Mouse (Mus musculus) adrenal gland, adult 2 months (tissue): Measurements from ENCODE around the gene Krt42. TPM values are rescaled to one million over a fixed set of nuclear protein-coding genes. Genes with fewer than 3 reads are reported as not detected.
"Not testable (repeated sequence)": the region's sequence is repeated elsewhere in the genome, so short reads cannot be mapped to it uniquely, and the experiment has no call there.

Source experiments
- DNase-seq: peaks from one replicate; pipeline ENCODE4 v3.0.0; 2021
- long read RNA-seq: library from polyadenylated mRNA; stranded (forward); transcript quantifications from one replicate; pipeline ENCODE4 v2.0.0, GENCODE M21; 2021
- polyA plus RNA-seq: library from polyadenylated mRNA; depleted of rRNA; stranded (reverse); fragments of >200 nt; gene quantifications from 2 replicates; pipeline ENCODE4 v1.2.3, GENCODE M21; 2012; rRNA removed
- total RNA-seq, 2 experiments: library from RNA; stranded (reverse); gene quantifications; 2 replicates each; pipeline ENCODE4 v1.2.3; 2021

The Krt42 gene
- total RNA-seq (not detected), polyA plus RNA-seq (0.12 TPM in 1 of 2 replicates, not detected in the other)
- long read RNA-seq: 0 reads

DNA sequence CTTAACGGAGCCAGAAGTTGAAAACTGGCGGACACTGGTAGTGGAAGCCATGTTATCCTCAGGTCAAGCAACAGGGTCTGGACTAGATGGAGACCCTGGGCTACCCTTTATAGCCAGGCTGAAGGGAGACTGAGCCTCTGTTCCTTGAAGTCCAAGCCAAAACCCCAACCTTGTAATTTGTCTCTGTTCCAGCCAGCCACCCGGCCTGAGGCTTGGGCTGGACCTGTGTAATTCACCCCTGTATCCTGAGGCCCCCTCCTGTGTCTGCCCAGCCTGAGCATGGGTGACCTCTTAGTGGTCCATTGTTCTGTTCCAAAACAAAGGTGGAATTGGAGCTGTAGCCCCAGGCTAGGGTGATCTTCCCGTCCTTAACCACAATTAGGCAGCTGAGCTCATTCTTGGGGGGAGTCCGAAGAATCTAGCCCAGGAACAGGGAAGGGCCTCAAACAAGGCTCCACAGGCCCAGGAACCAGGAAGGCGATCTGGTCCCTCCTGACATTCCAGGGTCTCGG is at the start of gene Krt42:
Gene Krt42 (minus strand): TSS at position 51 of the 512 bp plus-strand sequence.
- no peak for DNase-seq

DNA sequence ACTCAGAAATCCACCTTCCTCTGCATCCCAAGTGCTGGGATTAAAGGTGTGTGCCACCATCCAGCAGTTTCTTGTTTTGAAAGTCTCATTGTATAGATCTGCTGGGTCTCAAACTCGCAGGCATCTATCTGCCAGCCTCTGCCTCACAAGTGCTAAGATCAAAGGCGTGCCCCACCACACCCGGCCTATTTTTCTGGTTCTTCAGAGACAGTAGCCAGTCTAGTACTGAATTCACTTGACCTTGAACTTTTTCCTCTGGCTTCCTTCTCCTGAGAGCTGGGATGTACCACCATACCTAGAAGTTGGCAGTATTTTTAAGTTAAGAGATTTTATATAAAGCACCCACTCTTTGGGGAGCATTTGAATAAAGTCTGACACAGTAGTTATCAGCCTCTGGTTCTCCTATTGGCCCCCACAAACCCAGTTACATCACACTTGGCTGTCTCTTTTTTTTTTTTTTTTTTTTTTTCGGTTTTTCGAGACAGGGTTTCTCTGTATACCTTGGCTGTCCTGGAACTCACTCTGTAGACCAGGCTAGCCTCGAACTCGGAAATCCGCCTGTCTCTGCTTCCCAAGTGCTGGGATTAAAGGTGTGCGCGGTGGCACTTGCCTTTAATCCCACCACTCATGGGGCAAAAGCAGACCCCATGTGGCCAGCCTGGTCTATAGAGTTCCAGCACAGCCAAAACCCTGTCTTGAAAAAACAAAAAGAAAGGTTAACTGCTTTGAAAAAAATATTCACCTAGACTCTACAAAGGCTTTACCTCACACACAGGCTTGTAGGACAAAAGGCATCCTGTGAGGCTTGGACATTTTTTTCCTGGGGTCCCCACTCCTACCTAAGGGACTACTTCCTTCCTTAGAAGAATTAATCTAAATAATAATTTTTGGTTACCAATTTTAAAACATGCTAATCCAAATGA is 49.1 kb upstream of the Krt42 start:
- no peak for DNase-seq

DNA sequence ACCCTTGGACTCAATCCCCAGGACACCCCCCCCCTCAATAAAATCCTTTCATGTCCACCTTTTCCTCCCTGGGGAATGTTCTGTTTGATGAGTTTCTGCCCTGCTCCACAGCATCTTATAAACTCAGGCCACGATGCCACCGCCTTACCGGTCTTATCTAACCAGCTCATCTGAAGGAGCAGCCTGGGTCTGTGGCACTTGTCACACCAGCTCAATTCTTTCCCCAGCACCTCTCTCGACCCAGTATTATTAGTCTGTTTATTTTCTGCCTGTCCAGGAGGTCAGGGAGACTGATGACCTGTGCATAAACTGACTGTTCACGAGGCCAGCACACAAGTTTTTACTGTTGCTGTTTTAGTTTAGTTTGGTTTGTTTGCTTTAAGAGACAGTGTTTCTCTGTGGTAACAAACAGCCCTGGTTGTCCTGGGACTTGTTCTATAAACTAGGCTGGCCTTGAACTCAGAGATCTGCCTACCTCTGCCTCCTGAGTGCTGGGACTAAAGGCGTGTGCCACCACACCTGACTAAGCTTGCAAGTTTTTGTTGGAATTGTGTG is 48.2 kb upstream of the Krt42 start:
- no peak for DNase-seq

DNA sequence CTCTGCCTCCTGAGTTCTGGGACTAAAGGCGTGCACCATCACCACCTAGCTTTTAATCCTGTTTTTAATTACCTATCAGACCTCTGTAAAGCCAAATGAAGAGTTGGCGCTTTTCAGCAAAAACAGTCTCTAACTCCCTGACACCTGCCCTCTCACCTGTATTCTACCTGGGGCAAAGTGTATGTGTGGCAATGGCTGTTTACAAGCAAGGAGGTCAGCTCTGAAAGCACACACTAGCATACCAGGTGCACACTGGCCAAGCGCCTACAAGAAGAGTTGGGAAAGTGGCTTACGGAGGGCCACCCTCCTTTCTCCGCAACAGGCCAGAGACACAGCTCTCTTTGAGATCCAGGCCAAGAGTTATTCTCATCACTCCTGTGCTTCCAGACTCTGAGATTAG is 45.8 kb upstream of the Krt42 start:
- no peak for DNase-seq

DNA sequence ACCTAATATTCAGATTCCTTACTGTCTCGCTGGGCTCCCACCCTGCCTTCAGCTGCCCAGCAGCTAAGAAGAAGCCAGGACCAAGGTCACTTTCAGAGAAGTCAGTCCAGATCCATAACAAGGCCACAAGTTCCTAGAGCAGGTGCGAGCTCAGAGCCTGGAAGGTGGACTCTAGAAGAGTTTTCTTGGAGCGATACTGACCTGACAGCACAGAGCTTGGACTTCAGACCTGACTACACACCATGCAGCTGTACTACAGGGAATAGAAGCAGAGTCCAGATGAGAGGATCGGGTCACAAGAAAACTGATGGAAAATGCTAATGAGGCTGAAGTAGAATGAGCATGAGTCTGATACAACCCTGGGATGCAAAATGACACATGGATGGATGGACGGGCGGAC is 43.8 kb upstream of the Krt42 start:
- no peak for DNase-seq

DNA sequence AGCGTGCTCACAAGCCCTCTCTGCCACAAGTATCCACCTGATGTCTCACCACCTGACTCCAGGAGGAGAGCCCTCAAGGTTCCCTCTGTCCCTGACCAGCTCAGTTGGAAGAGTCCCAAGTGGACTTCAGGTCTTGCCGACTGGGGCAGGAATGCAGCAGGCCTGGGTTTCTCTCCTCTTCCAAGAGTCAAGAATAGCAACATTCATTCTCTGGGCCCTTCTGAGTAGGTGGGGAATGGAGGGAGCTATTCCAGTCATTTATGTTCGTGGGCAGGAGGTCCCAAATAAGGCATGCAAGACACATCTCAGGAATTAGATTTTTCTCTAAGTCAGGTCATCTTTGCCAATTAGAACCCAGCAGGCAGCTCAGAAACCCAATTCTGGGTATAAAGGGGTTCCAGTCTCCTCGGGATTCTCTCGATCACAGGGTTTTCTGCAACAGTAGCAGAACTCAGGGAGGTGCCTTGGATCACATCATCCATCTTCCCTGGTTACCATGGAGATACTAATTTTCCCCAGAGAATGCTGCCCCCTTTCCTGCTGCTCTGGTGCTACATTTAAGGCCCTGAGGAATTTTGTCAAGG is 42.5 kb upstream of the Krt42 start:
- DNase-seq: no peak

DNA sequence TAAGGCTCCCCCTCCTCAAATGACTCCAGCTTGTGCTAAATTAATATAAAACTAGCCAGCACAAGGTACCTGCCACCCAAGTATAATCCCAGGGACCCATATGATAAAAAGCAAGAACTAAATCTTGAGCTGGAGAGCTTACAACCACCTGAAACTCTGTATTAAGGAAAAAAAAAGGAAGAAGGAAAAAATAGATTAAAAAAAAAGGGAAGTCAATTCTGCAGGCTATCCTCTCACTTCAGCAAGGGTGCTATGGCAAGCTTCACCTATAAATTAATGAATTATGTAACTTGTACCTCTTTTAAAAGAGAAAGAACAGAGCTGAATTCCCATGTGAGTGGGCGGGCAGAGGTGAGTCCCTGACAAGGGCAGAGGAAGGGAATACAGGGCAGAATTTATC is 42.0 kb upstream of the Krt42 start:
- DNase-seq: no peak

DNA sequence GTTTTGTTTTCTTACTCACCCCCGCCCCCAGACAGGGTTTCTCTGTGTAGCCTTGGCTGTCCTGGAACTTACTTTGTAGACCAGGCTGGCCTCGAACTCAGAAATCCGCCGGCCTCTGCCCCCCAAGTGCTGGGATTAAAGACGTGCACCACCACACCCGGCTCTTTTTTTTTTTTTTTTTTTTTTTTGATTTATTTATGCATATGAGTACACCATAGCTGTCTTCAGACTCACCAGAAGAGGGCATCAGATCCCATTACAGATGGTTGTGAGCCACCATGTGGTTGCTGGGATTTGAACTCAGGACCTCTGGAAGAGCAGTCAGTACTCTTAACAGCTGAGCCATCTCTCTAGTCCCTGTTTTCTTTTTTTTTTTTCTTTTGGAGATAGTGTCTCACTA is 39.0 kb upstream of the Krt42 start:
- DNase-seq: not testable (repeated sequence)

DNA sequence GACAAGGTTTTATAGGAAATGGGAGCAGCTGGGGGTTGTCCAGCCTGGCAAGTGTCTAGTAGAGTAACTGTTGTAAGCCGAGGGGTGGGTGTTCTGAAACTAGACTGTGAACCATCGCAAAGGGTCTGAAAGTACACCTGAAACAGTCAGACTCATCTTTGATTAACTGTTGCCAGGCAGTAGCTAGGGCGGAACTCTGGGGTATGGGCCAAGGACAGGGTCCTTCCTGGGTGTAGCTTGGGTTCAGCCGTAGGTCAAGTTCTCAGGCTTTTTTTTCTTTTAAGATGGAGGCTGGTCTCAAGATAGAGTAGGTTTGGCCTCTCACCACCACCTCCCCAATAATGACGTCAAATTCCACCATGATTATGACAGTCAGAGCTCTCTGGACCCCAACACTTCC is 38.2 kb upstream of the Krt42 start:
- DNase-seq: no peak

DNA sequence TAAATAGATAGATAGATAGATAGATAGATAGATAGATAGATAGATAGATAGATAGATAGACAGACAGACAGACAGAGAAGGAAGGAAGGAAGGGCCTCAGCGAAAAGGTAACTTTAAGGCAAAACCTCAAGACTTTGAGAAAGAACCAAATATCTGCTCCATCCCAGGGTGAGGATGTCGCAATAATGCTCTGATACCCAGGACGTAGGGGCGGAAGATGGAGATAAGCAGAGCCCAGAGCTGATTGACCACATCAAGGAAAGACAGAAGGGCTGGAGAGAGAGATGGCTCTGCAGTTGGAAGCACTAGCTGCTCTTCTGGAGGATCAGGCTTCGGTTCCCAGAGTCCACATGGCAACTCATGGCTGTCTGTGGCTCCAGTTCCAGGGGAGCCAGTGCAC is 31.6 kb upstream of the Krt42 start:
- DNase-seq: no peak

DNA sequence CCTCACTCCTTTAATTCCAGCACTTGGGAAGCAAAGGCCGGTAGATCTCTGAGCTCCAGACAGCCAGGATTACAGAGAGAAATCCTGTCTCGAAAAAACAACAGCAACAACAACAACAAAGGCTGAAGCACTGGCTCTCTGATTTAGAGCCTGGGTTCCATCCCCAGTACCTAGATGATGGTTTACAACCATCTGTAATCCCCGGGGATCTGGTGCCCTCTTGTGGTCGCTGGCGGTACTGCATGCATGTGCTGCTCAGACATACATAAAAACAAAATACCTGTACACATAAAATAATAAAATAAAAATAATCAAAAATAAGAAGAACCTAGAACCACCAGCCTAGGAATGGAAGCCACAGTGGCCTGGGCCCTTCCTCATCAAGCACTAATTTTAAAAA is 30.6 kb upstream of the Krt42 start:
- DNase-seq: peak; percentile 54

DNA sequence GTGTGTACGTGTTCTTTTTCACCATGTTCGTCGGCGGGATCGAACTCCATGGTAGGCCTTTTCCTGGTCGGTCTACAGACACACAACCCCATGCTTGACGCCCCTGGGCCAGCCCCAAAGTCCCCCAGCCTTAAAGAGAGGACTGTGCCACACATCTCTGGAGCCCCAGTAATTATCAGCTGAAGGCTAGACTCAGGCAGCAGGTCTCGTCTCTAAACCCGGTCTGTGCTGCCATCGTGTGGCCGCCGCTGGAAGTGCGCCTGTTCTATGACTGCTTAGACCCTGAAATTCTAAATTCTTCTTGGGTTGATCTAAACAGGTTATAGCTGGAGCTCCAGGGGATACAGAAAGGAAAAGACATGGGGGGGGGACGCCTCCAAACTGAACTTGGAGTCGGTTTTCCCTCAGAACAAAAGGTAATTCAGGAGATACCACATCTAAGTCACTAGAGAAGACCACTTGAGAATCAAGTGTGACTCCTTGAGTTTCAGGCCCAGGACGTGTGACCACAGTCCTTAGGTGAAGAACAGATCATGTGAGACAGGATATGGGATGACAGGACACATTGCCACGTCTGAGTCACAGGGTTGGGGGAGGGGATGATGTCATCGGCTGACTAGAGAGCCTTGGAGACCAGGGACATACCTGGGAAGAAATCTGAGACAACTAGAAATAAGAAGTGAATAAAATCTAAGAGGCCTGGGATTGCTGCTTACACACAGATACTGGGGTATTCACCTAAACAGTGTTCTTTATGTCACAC is 28.8 kb upstream of the Krt42 start:
- peak; percentile 75 for DNase-seq

DNA sequence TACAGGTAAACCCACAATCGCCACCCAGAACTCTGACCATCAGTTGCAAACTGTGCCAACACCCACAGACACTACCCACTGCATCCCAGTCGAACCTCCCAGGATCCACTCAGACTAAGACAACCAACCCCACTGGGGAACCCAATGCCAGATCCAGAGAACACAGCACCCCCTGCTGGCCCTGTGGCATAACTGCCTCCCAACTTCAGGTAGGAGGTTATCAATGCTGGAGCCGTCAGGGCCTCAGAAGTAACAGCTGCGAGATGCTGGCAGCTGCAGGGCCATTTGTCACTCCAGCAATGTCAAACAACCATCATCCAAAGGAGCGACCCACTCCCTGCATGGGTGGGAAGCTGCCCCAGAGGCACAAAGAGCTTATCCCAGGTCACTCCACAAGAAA is 28.1 kb upstream of the Krt42 start:
- DNase-seq: no peak

DNA sequence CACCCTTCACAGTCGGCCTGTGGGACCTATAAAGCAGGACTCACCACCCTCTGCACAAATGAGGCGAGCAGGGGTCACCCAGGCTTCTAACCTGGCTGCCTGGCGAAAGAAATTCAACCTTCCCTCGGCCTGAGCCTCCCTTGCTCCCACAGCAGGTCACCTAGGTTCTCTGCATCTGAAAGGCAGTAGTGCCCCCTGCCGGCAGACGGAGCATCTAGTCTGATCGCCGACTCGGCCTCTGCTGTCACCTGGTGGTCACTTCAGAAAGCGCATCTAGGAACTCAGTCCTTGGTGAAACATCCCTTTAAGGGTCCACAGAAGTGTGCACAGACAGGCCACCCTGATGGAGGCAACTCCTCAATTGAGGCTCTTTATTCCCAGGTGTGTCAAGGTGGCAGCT is 25.6 kb upstream of the Krt42 start:
- peak; percentile 73 for DNase-seq

DNA sequence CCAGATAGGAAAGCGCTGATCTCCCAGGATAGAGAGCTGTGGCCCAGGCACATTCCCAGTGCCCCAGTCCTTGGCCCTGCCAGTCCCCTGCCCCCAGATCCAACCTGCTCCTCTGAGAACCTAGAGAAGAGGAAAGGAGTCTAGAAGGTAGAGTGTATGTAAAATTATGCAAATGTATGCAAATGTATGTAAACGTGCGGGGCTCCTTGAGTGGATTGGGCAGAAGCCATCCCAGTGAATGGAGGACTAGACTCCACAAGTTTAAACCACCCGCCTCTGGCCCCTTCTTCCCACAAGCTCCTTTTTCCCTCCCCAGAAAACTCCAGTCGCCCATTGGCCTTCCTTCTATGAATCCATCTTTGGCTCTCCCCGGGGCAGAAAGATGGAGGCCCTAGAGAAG is 23.2 kb upstream of the Krt42 start:
- no peak for DNase-seq

DNA sequence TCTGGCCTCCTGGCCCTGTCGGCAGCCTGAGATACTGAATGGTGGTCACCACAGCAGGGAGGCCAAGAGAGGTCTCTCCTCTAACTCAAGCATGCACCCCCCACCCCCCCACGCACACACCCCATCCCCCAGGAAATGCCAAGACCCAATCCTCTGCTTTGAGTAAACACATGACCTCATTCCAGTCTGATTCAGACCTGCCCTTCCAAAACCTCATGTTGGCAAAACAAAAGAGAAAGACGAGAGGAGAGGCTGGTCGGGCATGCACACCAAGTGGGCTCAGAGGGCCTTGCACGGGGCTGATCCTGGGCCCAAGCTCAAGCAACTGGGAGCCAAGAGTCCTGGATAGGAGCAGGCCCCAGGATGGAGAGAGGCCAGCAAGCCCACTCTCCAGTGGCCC is 20.6 kb upstream of the Krt42 start:
- peak; percentile 48 for DNase-seq

DNA sequence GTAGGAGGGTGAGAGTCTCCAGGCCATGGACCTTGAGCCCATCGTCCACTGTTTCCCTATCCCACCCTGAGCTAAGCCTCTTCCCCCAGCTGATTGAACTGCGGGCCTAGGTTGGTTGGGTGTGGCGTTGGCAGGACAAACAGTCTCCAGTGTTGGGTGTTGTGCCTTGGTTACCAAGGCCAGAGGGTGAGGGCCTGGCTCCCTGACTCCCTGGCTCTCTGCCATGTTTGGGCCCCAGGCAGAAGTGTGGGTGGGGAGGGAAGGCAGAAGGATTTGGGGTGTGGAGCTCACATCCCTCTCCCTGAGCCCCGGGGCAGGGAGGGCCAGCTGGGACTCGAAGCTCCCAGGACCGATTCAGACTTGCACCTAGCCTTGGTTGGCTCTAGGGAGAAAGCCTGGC is 19.3 kb upstream of the Krt42 start:
- no peak for DNase-seq

DNA sequence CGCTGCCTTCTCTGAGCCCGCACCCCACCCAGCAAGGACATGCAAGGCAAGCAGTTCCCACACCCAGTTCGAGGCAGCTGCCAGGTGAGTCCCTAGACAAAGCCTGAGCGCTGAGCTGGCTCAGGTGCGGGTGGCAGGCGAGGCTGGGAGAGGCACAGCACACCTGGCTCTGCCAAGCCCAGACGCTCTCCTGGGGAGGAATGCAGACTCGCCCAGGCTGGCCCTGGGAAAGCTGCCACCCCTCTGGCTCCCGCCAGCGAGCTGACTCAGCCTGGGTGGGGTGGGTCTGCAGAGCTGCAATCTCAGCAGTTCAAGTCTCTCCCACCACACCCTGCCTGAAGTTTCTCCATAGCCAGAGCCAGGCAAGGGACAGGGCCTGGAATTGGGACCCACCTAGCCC is 17.4 kb upstream of the Krt42 start:
- peak; percentile 59 for DNase-seq

DNA sequence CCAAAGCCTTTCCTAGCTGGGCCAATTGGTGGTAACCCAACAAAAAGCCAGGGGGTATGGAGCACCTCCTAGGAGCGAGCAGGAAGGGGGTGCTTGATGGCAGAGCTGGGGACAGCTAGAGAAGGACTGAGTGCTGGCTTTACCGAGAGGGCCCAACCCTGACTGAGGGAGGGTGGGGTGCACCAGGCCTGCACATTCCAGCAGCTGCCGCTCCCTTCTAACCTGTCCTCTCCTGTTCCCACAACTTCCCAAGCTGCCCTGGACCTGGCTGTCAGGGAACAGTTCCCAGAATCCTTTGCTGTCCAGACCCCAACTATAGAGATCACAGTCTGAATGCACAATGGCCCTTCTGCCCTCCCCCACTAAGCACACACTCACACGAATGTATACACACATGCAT is 15.3 kb upstream of the Krt42 start:
- DNase-seq: no peak

DNA sequence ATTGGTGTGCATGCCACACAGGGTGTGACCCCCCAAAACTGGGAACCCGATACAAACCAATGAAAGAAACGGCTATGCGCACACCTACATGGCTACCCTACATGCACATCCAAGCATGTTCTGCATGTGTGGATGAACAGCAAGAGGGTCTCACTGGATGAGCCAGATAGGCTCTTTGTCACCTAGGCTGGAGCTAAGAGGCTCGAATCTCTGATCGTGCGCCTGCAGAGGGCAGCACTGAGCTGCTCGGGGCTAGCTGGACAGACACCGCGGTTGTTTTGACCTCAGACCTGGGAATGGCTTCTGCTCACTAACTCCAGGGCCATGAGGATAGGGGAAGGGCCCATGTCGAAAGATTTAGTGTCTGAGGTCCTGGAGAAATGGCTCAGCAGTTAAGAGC is 12.9 kb upstream of the Krt42 start:
- DNase-seq: peak; percentile 68

DNA sequence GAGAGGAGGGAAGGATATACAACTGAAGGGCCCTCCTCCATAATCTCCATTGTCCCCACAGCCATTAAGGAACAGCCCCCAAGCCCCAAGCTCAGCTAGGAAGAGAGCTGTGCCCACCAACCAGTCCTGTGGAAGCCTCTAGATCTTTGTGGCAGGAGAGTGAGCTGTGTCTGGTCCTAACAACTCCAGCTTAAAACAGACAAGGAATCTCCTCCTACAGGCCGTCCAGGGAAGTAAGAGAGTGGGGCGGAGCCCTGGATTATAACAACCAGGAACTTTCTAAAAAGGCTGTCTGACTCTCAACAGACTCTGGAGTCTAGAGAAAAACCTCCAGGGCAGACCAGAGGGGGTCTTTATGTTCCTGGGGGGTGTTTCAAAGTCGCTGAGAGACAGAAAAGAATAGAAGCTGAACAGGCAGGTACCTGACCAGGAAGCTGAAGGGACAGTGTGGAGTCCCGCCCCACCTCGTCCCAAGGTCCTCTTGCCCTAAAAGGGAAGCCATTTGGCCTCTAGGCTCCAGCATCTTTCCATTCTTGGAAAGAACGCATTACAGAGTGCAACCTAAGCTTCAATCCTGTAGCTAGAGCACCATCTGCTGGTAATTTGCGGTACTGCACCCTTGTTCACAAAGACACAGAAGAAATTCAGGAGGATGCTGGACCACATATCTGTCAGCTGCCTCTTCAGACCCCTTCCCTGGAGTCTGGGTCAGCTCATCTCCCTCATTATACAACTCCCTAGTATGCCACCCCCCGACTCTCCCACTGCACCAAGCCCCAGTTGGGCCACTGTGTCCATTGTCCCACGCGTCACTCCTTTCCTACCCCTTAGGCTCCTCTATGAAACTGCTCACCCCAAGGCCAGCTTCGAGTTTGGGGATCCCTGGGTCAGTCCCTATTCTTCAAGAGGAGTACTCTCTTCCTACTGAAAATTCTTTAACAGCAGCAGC is 12.2 kb upstream of the Krt42 start:
- peak; percentile 66 for DNase-seq
